Mouse (Mus musculus): ENCODE measurements around the gene Ccnl1. TPM values are rescaled to one million over a fixed set of nuclear protein-coding genes. Genes with fewer than 3 reads are reported as not detected.
A peak's percentile ranks its signal among the peaks of the same experiment; 100 is the strongest.

Ccnl1 gene
- total and polyA plus RNA-seq, 2 experiments from 2014 or later: 53.1 to 57.0 TPM

GRCm38 (mm10) chr3:65973501-65974231 lies 15.6 kb upstream of the Ccnl1 start:
- peak overlapping the region; percentile 65 for H3K4me3 ChIP-seq (ENCODE audit: low read depth, low read length)
- H3K9me3 ChIP-seq (ENCODE audit: low read length): no peaks in the 10 kb centered on the region
- H3K9ac ChIP-seq: peak overlapping the region; percentile 76
- WGBS: 29% methylated on average over 8 of the region's 8 CpGs
- no peaks in the 10 kb centered on the region for H3K27me3 ChIP-seq (ENCODE audit: insufficient read depth, low read length)
- no peak for ATAC-seq
- peak overlapping the region; percentile 61 for H3K4me2 ChIP-seq (ENCODE audit: low read depth)
- peaks cover 9% of the 10 kb centered on the region for H3K4me1 ChIP-seq (ENCODE audit: insufficient read depth)
- no peak for TF ChIP-seq CTCF (IDR thresholded peaks at IDR 0.05; ENCODE audit: low read depth)
- no peaks in the 10 kb centered on the region for H3K36me3 ChIP-seq (ENCODE audit: insufficient read depth)
- peak overlapping the region; percentile 97 for H3K27ac ChIP-seq (ENCODE audit: low read depth, low read length)
- no peak for DNase-seq

- WGBS: 94% methylated on average over 3 of the region's 3 CpGs
- H3K27ac ChIP-seq (ENCODE audit: low read depth, low read length): no peak overlapping the region
- H3K4me2 ChIP-seq (ENCODE audit: low read depth): no peak overlapping the region
- H3K36me3 ChIP-seq (ENCODE audit: insufficient read depth): no peaks in the 10 kb centered on the region
- no peaks in the 10 kb centered on the region for H3K27me3 ChIP-seq (ENCODE audit: insufficient read depth, low read length)
- no peak for TF ChIP-seq CTCF (IDR thresholded peaks at IDR 0.05; ENCODE audit: low read depth)
- H3K9ac ChIP-seq: no peak overlapping the region
- DNase-seq (no peak), ATAC-seq (no peak)
- H3K4me3 ChIP-seq (ENCODE audit: low read depth, low read length): no peak overlapping the region
- H3K4me1 ChIP-seq (ENCODE audit: insufficient read depth): no peaks in the 10 kb centered on the region
- H3K9me3 ChIP-seq (ENCODE audit: low read length): no peaks in the 10 kb centered on the region
Observed at GRCm38 (mm10) chr3:65969196-65969595, 11.1 kb upstream of the Ccnl1 start.

DNA sequence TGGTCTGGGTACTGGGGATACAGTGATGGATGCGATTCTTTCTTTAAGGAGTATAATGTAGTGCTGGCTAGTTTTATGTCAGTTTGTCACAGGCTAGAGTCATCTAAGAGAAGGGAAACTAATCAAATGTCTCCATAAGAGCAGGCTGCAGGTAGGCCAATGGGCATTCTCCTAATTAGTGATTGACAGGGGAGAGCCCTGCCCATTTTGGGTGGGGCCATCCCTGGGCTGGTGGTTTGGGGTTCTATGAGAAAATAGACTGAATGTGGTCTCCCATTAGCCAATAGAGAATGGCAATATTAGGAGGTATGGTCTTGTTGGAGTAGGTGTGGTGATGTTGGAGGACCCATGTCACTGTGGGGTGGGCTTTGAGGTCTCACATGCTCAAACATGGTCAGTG lies 8.3 kb upstream of the Ccnl1 start:
- Histone ChIP-seq H3K4me3 (ENCODE audit: low read depth, low read length) (no peak overlapping the region), H3K27me3 (ENCODE audit: insufficient read depth, low read length) (no peaks in the 10 kb centered on the region), H3K27ac (ENCODE audit: low read depth, low read length) (no peak overlapping the region), H3K9ac (no peak overlapping the region), H3K9me3 (ENCODE audit: low read length) (no peaks in the 10 kb centered on the region), H3K4me1 (ENCODE audit: insufficient read depth) (no peaks in the 10 kb centered on the region), H3K4me2 (ENCODE audit: low read depth) (no peak overlapping the region), H3K36me3 (ENCODE audit: insufficient read depth) (no peaks in the 10 kb centered on the region)
- DNase-seq (no peak), ATAC-seq (no peak)
- 98% methylated on average over 1 of the region's 1 CpGs for WGBS
- TF ChIP-seq CTCF (IDR thresholded peaks at IDR 0.05; ENCODE audit: low read depth): no peak

GRCm38 (mm10) chr3:65962270-65962930 lies 4.4 kb upstream of the Ccnl1 start:
- DNase-seq (no peak), ATAC-seq (no peak)
- no peak overlapping the region for H3K4me2 ChIP-seq (ENCODE audit: low read depth)
- H3K4me1 ChIP-seq (ENCODE audit: insufficient read depth): no peaks in the 10 kb centered on the region
- H3K9ac ChIP-seq: no peak overlapping the region
- H3K36me3 ChIP-seq (ENCODE audit: insufficient read depth): no peaks in the 10 kb centered on the region
- no peak overlapping the region for H3K4me3 ChIP-seq (ENCODE audit: low read depth, low read length)
- TF ChIP-seq CTCF (IDR thresholded peaks at IDR 0.05; ENCODE audit: low read depth): no peak
- H3K27me3 ChIP-seq (ENCODE audit: insufficient read depth, low read length): no peaks in the 10 kb centered on the region
- no peak overlapping the region for H3K27ac ChIP-seq (ENCODE audit: low read depth, low read length)
- 88% methylated on average over 4 of the region's 4 CpGs for WGBS
- no peaks in the 10 kb centered on the region for H3K9me3 ChIP-seq (ENCODE audit: low read length)

GRCm38 (mm10) chr3:65960291-65960945 lies 2.4 kb upstream of the Ccnl1 start:
- H3K4me1 ChIP-seq (ENCODE audit: insufficient read depth): peaks cover 12% of the 10 kb centered on the region
- H3K36me3 ChIP-seq (ENCODE audit: insufficient read depth): no peaks in the 10 kb centered on the region

GRCm38 (mm10) chr3:65959416-65960001 lies 1.5 kb upstream of the Ccnl1 start:
- Histone ChIP-seq H3K9me3 (ENCODE audit: low read length) (no peaks in the 10 kb centered on the region), H3K27ac (ENCODE audit: low read depth, low read length) (no peak overlapping the region), H3K4me1 (ENCODE audit: insufficient read depth) (peaks cover 12% of the 10 kb centered on the region), H3K4me3 (ENCODE audit: low read depth, low read length) (no peak overlapping the region), H3K36me3 (ENCODE audit: insufficient read depth) (peaks cover 3% of the 10 kb centered on the region; the same call in 1 of the 2 replicates), H3K27me3 (ENCODE audit: insufficient read depth, low read length) (no peaks in the 10 kb centered on the region), H3K9ac (peak overlapping the region; percentile 95), H3K4me2 (ENCODE audit: low read depth) (peak overlapping the region; percentile 78)
- WGBS: 41% methylated on average over 3 of the region's 3 CpGs
- TF ChIP-seq CTCF (IDR thresholded peaks at IDR 0.05; ENCODE audit: low read depth): no peak
- no peak for ATAC-seq
- no peak for DNase-seq

More at GRCm38 (mm10) chr3:65960291-65960945, 2.4 kb upstream of the Ccnl1 start:
- DNase-seq: no peak
- Histone ChIP-seq H3K27ac (ENCODE audit: low read depth, low read length) (no peak overlapping the region), H3K9ac (no peak overlapping the region), H3K27me3 (ENCODE audit: insufficient read depth, low read length) (no peaks in the 10 kb centered on the region), H3K4me2 (ENCODE audit: low read depth) (no peak overlapping the region), H3K4me3 (ENCODE audit: low read depth, low read length) (no peak overlapping the region), H3K9me3 (ENCODE audit: low read length) (no peaks in the 10 kb centered on the region)
- WGBS: 91% methylated on average over 5 of the region's 5 CpGs
- ATAC-seq: no peak
- no peak for TF ChIP-seq CTCF (IDR thresholded peaks at IDR 0.05; ENCODE audit: low read depth)
